Mouse (Mus musculus): Measurements from ENCODE around the gene Gm49355. TPM values are rescaled to one million over a fixed set of nuclear protein-coding genes. Genes with fewer than 3 reads are reported as not detected.

Gene Gm49355
- polyA plus RNA-seq, 1 experiment from 2014 or later = 0.19 TPM

DNA sequence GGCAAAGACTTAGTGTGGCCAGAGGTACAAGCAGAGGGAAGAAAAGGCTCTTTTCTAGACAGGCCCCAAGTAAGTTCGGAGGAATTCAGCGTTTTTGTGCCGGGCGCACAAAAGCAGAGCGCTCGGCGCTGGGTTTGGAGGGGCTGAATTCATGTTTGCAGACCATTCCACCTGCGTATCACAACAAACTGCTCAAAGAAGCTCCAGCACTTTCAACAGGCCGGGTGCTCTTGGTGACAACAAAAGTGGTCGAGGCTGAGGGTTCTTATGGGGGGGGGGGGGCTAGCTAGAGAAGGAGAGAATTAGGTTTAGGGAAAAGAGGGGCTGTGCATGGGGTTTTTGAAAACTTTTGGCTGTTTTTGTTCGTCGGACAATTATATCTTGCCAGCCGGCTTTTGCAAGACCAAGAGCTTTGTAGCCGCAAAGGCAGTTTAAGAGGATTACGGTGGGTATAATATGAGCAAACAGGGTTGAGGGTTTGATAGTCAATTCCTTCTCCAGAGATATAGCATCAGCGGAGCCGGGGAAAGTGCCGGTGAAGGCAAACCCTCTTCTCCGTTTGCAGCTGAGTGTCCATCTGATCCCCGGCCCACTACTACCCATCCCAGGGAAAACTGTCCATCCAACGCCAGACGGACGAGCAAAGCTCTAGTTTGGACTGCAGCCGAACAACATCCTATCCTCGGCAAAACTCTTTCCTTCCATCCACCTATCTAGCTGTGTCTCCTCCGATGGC, 63.3 kb downstream of the Gm49355 start:
- Histone ChIP-seq H3K4me3 (ENCODE audit: low read length) (no peak overlapping the region), H3K4me1 (ENCODE audit: control insufficient read depth, insufficient read depth, low read depth, low read length) (peaks cover 12% of the 10 kb centered on the region), H3K9ac (ENCODE audit: low read depth, low read length) (no peak overlapping the region), H3K27ac (ENCODE audit: low read depth, low read length) (no peak overlapping the region), H3K4me2 (ENCODE audit: low read length) (0 out of 2 replicates have a peak overlapping the region, but pooled peaks have one; percentile 14), H3K27me3 (replicated peaks; ENCODE audit: control insufficient read depth, insufficient read depth, low read length) (peaks cover 59% of the 10 kb centered on the region), H3K36me3 (ENCODE audit: control insufficient read depth, insufficient read depth, low read length) (no peaks in the 10 kb centered on the region), H3K9me3 (ENCODE audit: control insufficient read depth, low read length) (no peaks in the 10 kb centered on the region)
- under 1% methylated on average over 26 of the region's 26 CpGs for WGBS
- no peak for ATAC-seq

GRCm38 (mm10) chr14:12348089-12348488, 64.3 kb downstream of the Gm49355 start, which contains the start of gene Fezf2:
Gene Fezf2 (minus strand): TSS chr14:12348189.
- H3K4me3 ChIP-seq (ENCODE audit: low read length) = no peak within 1 kb of the TSS
- H3K4me2 ChIP-seq (ENCODE audit: low read length) = no peak within 1 kb of the TSS
- no peaks in the 10 kb centered on the region for H3K36me3 ChIP-seq (ENCODE audit: control insufficient read depth, insufficient read depth, low read length)
- no peak for ATAC-seq
- H3K27ac ChIP-seq (ENCODE audit: low read depth, low read length) = no peak within 1 kb of the TSS
- H3K27me3 ChIP-seq (replicated peaks; ENCODE audit: control insufficient read depth, insufficient read depth, low read length) = peaks cover 65% of the 10 kb centered on the region
- no peak within 1 kb of the TSS for H3K9ac ChIP-seq (ENCODE audit: low read depth, low read length)
- no peaks in the 10 kb centered on the region for H3K9me3 ChIP-seq (ENCODE audit: control insufficient read depth, low read length)
- H3K4me1 ChIP-seq (ENCODE audit: control insufficient read depth, insufficient read depth, low read depth, low read length) = peaks cover 12% of the 10 kb centered on the region
- WGBS = 2% methylated on average over 2 of the region's 2 CpGs

- Histone ChIP-seq H3K9me3 (ENCODE audit: control insufficient read depth, low read length) (no peaks in the 10 kb centered on the region), H3K27ac (ENCODE audit: low read depth, low read length) (no peak overlapping the region), H3K4me3 (ENCODE audit: low read length) (no peak overlapping the region), H3K4me2 (ENCODE audit: low read length) (no peak overlapping the region), H3K27me3 (replicated peaks; ENCODE audit: control insufficient read depth, insufficient read depth, low read length) (peaks cover 69% of the 10 kb centered on the region), H3K4me1 (ENCODE audit: control insufficient read depth, insufficient read depth, low read depth, low read length) (peaks cover 12% of the 10 kb centered on the region), H3K9ac (ENCODE audit: low read depth, low read length) (no peak overlapping the region), H3K36me3 (ENCODE audit: control insufficient read depth, insufficient read depth, low read length) (no peaks in the 10 kb centered on the region)
- 6% methylated on average over 15 of the region's 15 CpGs for WGBS
- ATAC-seq = 0 out of 2 replicates have a peak, but pooled peaks have one; percentile 25
Measured at GRCm38 (mm10) chr14:12349334-12350090, 65.7 kb downstream of the Gm49355 start.

DNA sequence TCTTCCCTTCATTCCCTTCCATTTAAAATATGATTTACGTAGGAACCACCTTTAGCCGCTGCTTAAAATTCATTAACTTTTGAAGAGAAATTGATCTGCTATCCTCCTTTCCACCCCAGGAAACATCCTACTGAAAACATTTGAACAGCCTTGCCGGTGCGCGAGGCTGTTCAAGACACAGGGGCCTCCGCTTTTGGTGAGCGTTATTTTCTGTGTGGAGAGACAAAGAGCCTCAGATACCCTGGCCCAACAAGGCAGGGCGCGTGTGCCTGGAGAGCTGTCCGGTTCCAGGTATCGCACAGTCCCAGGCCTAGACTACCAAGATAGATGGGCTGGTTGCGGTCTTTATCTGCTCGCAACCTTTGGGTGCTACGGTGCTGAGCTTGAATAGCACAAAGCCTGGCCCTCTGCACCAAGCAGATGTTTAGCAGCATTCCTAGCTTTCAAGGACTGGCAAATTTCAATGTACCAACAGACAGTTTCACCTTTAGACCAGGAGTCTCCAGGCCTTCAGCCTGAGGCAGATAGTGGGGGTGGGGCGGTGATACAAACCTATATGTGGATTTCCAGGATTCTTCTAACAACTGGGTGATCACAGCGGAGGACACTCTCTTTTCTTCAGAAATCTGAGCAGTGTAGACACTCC, 66.6 kb downstream of the Gm49355 start:
- no peak overlapping the region for H3K27ac ChIP-seq (ENCODE audit: low read depth, low read length)
- 9% methylated on average over 16 of the region's 16 CpGs for WGBS
- peaks cover 8% of the 10 kb centered on the region for H3K4me1 ChIP-seq (ENCODE audit: control insufficient read depth, insufficient read depth, low read depth, low read length)
- H3K9ac ChIP-seq (ENCODE audit: low read depth, low read length) = no peak overlapping the region
- no peaks in the 10 kb centered on the region for H3K36me3 ChIP-seq (ENCODE audit: control insufficient read depth, insufficient read depth, low read length)
- peaks cover 61% of the 10 kb centered on the region for H3K27me3 ChIP-seq (replicated peaks; ENCODE audit: control insufficient read depth, insufficient read depth, low read length)
- H3K9me3 ChIP-seq (ENCODE audit: control insufficient read depth, low read length) = no peaks in the 10 kb centered on the region
- H3K4me2 ChIP-seq (ENCODE audit: low read length) = no peak overlapping the region
- H3K4me3 ChIP-seq (ENCODE audit: low read length) = no peak overlapping the region
- ATAC-seq = no peak

Other genes with a start within 250 kb of the Gm49355 start
- gene 3830406C13Rik, start 197 bp downstream of the Gm49355 start, polyA plus RNA-seq (2015; fragmentation: Nextera tagmentation; extraction: Ambion mirVana) = 39.1 and 42.3 TPM in 2 replicates
- gene Fezf2, start 64.2 kb downstream of the Gm49355 start, polyA plus RNA-seq (2015; fragmentation: Nextera tagmentation; extraction: Ambion mirVana) = 0.06 and 2.3 TPM in 2 replicates